ENCODE assay signal across 12 mouse cellular contexts in genomic region chr5:143567258-143567670, GRCm38 (mm10). TPM values are rescaled to one million over a fixed set of nuclear protein-coding genes. Genes with fewer than 3 reads are reported as not detected.
DNase-seq lines count a peak whose midpoint lies in the region; ATAC-seq and TF ChIP-seq lines count a peak whose summit lies in the region.
"Had no signal": no experiment of that assay in that cellular context is flagged by ENCODE, and none has a peak within 500 bp of the region (broad histone marks: within the 10 kb centered on the region; RNA-seq: fewer than 3 reads in every experiment).

No protein-coding gene starts in this region.

- H3K9ac ChIP-seq in forebrain, embryonic 12.5 days = no peak overlapping the region
- H3K9ac ChIP-seq in forebrain, embryonic 13.5 days = no peak overlapping the region
- no peak overlapping the region for H3K9ac ChIP-seq in stomach, embryonic 15.5 days
- no peak overlapping the region for H3K9ac ChIP-seq in stomach, postnatal 0 days (ENCODE audit: low read length)
- H3K9ac ChIP-seq in liver, embryonic 14.5 days (replicated peaks) = peak overlapping the region; percentile 46
- H3K9ac ChIP-seq: heart, embryonic 15.5 days; hindbrain, embryonic 14.5 days; lung, embryonic 15.5 days had no signal

- no peaks in the 10 kb centered on the region for H3K4me1 ChIP-seq in forebrain, embryonic 12.5 days
- no peaks in the 10 kb centered on the region for H3K4me1 ChIP-seq in forebrain, embryonic 13.5 days
- H3K4me1 ChIP-seq in stomach, embryonic 15.5 days = no peaks in the 10 kb centered on the region
- H3K4me1 ChIP-seq in stomach, postnatal 0 days (replicated peaks; ENCODE audit: control insufficient read depth, insufficient read depth) = no peaks in the 10 kb centered on the region
- H3K4me1 ChIP-seq in liver, embryonic 14.5 days (replicated peaks; ENCODE audit: control insufficient read depth in 2 of 2, insufficient read depth in 2 of 2, low read length in 1 of 2) = peaks cover 14 to 18% of the 10 kb centered on the region in 2 experiments
- H3K4me1 ChIP-seq: midbrain, embryonic 10.5 days had no signal

- no peak overlapping the region for H3K4me3 ChIP-seq in forebrain, embryonic 12.5 days (replicated peaks)
- no peak overlapping the region for H3K4me3 ChIP-seq in forebrain, embryonic 13.5 days
- no peak overlapping the region for H3K4me3 ChIP-seq in stomach, embryonic 15.5 days (replicated peaks)
- no peak overlapping the region for H3K4me3 ChIP-seq in stomach, postnatal 0 days (ENCODE audit: low read depth, low read length)
- H3K4me3 ChIP-seq in liver, embryonic 14.5 days (ENCODE audit: insufficient read depth in 1 of 2, low read depth in 2 of 2, low read length in 2 of 2) = peak overlapping the region; percentile 14 to 26; a peak in 2 of 4 replicates
- H3K4me3 ChIP-seq: heart, embryonic 15.5 days; lung, embryonic 15.5 days; midbrain, embryonic 10.5 days had no signal

- no peak for TF ChIP-seq CTCF in stomach, postnatal 0 days (IDR thresholded peaks at IDR 0.05; ENCODE audit: low read depth)
- TF ChIP-seq CTCF in liver, embryonic 14.5 days (IDR thresholded peaks at IDR 0.05; ENCODE audit: low read depth) = no peak

- H3K27me3 ChIP-seq in forebrain, embryonic 12.5 days = no peaks in the 10 kb centered on the region
- H3K27me3 ChIP-seq in forebrain, embryonic 13.5 days = no peaks in the 10 kb centered on the region
- H3K27me3 ChIP-seq in stomach, embryonic 15.5 days (replicated peaks) = no peaks in the 10 kb centered on the region
- no peaks in the 10 kb centered on the region for H3K27me3 ChIP-seq in stomach, postnatal 0 days (ENCODE audit: control insufficient read depth, insufficient read depth, low read length)
- H3K27me3 ChIP-seq in liver, embryonic 14.5 days (ENCODE audit: control insufficient read depth, insufficient read depth, low read length) = no peaks in the 10 kb centered on the region
- H3K27me3 ChIP-seq: heart, embryonic 15.5 days; lung, embryonic 15.5 days had no signal

- no peak overlapping the region for H3K4me2 ChIP-seq in forebrain, embryonic 12.5 days
- no peak overlapping the region for H3K4me2 ChIP-seq in forebrain, embryonic 13.5 days
- no peak overlapping the region for H3K4me2 ChIP-seq in stomach, embryonic 15.5 days
- no peak overlapping the region for H3K4me2 ChIP-seq in stomach, postnatal 0 days (replicated peaks; ENCODE audit: low read depth)
- H3K4me2 ChIP-seq in liver, embryonic 14.5 days (ENCODE audit: low read depth) = peak overlapping the region; percentile 67
- H3K4me2 ChIP-seq: heart, embryonic 15.5 days; hindbrain, embryonic 14.5 days; lung, embryonic 15.5 days had no signal

- no peak for DNase-seq in stomach, postnatal 0 days (ENCODE audit: low spot score)
- DNase-seq in liver, embryonic 14.5 days (ENCODE audit: low read depth in 3 of 3, low spot score in 3 of 3) = peak; percentile 82 to 86 (median 84)
- no peak for DNase-seq in gastrocnemius, adult 18-20 months (ENCODE audit: low spot score)
- DNase-seq in left cerebral cortex, postnatal 10 days (ENCODE audit: extremely low spot score in 1 of 2, low spot score in 2 of 2) = no peak
- no peak for DNase-seq in adrenal gland, postnatal 4 days (ENCODE audit: low spot score in 2 of 2)

- peaks cover 14% of the 10 kb centered on the region for H3K36me3 ChIP-seq in forebrain, embryonic 12.5 days (replicated peaks)
- peaks cover 22% of the 10 kb centered on the region for H3K36me3 ChIP-seq in forebrain, embryonic 13.5 days (ENCODE audit: poor library complexity, severe bottlenecking)
- no peaks in the 10 kb centered on the region for H3K36me3 ChIP-seq in stomach, embryonic 15.5 days
- H3K36me3 ChIP-seq in stomach, postnatal 0 days (ENCODE audit: control insufficient read depth, insufficient read depth, low read length) = no peaks in the 10 kb centered on the region
- H3K36me3 ChIP-seq in liver, embryonic 14.5 days (replicated peaks; ENCODE audit: control insufficient read depth, insufficient read depth, low read depth) = peaks cover 5% of the 10 kb centered on the region
- H3K36me3 ChIP-seq: heart, embryonic 15.5 days; lung, embryonic 15.5 days had no signal

- intact Hi-C loops in left cerebral cortex, postnatal 10 days (cut with DNase I) = no loop called here

- no peaks in the 10 kb centered on the region for H3K9me3 ChIP-seq in forebrain, embryonic 12.5 days
- no peaks in the 10 kb centered on the region for H3K9me3 ChIP-seq in forebrain, embryonic 13.5 days (replicated peaks)
- H3K9me3 ChIP-seq in stomach, embryonic 15.5 days = no peaks in the 10 kb centered on the region
- no peaks in the 10 kb centered on the region for H3K9me3 ChIP-seq in stomach, postnatal 0 days (ENCODE audit: control insufficient read depth, low read length)
- H3K9me3 ChIP-seq in liver, embryonic 14.5 days (ENCODE audit: control insufficient read depth, low read length) = no peaks in the 10 kb centered on the region
- H3K9me3 ChIP-seq: heart, embryonic 15.5 days; lung, embryonic 15.5 days; midbrain, embryonic 10.5 days had no signal

- ATAC-seq in forebrain, embryonic 12.5 days (ENCODE audit: low FRiP score) = no peak
- ATAC-seq in forebrain, embryonic 13.5 days = no peak
- peak; percentile 70; the same call in 1 of the 2 replicates for ATAC-seq in stomach, embryonic 15.5 days (ENCODE audit: insufficient read depth, low FRiP score, low read depth)
- no peak; the same call in 1 of the 2 replicates for ATAC-seq in stomach, postnatal 0 days (ENCODE audit: low FRiP score, low TSS enrichment)
- peak; percentile 87 for ATAC-seq in liver, embryonic 14.5 days (ENCODE audit: insufficient read depth)

- 0 out of 2 replicates have a peak overlapping the region, but pooled peaks have one; percentile 19 for H3K27ac ChIP-seq in forebrain, embryonic 12.5 days
- H3K27ac ChIP-seq in forebrain, embryonic 13.5 days = no peak overlapping the region
- no peak overlapping the region for H3K27ac ChIP-seq in stomach, embryonic 15.5 days
- H3K27ac ChIP-seq in stomach, postnatal 0 days (replicated peaks) = no peak overlapping the region
- H3K27ac ChIP-seq in liver, embryonic 14.5 days = peak overlapping the region; percentile 99
- H3K27ac ChIP-seq: heart, embryonic 15.5 days; hindbrain, embryonic 14.5 days; lung, embryonic 15.5 days; midbrain, embryonic 10.5 days had no signal

- TF ChIP-seq EP300 in stomach, postnatal 0 days (optimal IDR thresholded peaks at IDR 0.05) = no peak
- peak; percentile 81 for TF ChIP-seq EP300 in liver, embryonic 14.5 days (IDR thresholded peaks at IDR 0.05; ENCODE audit: low read depth)

- WGBS in forebrain, embryonic 12.5 days = 89% methylated on average over 5 of the region's 5 CpGs
- 88% methylated on average over 5 of the region's 5 CpGs for WGBS in forebrain, embryonic 13.5 days
- WGBS in stomach, embryonic 15.5 days = 82% methylated on average over 5 of the region's 5 CpGs
- 86% methylated on average over 5 of the region's 5 CpGs for WGBS in stomach, postnatal 0 days
- WGBS in liver, embryonic 14.5 days (ENCODE audit: insufficient replicate concordance) = 24% methylated on average over 5 of the region's 5 CpGs

RNA-seq across cellular contexts. Expression of gene Rac1, which starts 39.4 kb away (rescaled TPM):
- polyA plus RNA-seq in forebrain, embryonic 12.5 days (2016; fragmentation: Nextera tagmentation; extraction: Ambion mirVana) = 377 and 395 TPM in 2 replicates
- 322 and 336 TPM in 2 replicates for polyA plus RNA-seq in forebrain, embryonic 13.5 days (2015; fragmentation: Nextera tagmentation; extraction: Ambion mirVana)
- polyA plus RNA-seq in stomach, embryonic 15.5 days (2015; fragmentation: Nextera tagmentation; extraction: Ambion mirVana) = 425 and 464 TPM in 2 replicates
- polyA plus RNA-seq in stomach, postnatal 0 days (2015; fragmentation: Nextera tagmentation; extraction: Ambion mirVana) = 345 and 377 TPM in 2 replicates
- 53.9 and 115 TPM in 2 replicates for polyA plus RNA-seq in liver, embryonic 14.5 days (2012; rRNA removed)
- polyA plus RNA-seq in liver, embryonic 14.5 days (2014; fragmentation: Nextera tagmentation; extraction: Ambion mirVana) = 146 and 161 TPM in 2 replicates
- total RNA-seq in gastrocnemius, adult 18-20 months (2021) = 100 to 1,000 TPM; 225 to 239 TPM
- 100 to 1,000 TPM; 429 to 434 TPM for total RNA-seq in left cerebral cortex, postnatal 10 days (2021)
- 100 to 1,000 TPM; 390 TPM for total RNA-seq in adrenal gland, postnatal 4 days (2021)

RNA-seq across cellular contexts. Expression of gene Cyth3, which starts 55.0 kb away (rescaled TPM):
- 25.7 and 27.8 TPM in 2 replicates for polyA plus RNA-seq in forebrain, embryonic 12.5 days (2016; fragmentation: Nextera tagmentation; extraction: Ambion mirVana)
- 24.0 and 26.4 TPM in 2 replicates for polyA plus RNA-seq in forebrain, embryonic 13.5 days (2015; fragmentation: Nextera tagmentation; extraction: Ambion mirVana)
- polyA plus RNA-seq in stomach, embryonic 15.5 days (2015; fragmentation: Nextera tagmentation; extraction: Ambion mirVana) = 49.8 and 53.9 TPM in 2 replicates
- polyA plus RNA-seq in stomach, postnatal 0 days (2015; fragmentation: Nextera tagmentation; extraction: Ambion mirVana) = 32.7 and 34.6 TPM in 2 replicates
- 20.7 and 24.1 TPM in 2 replicates for polyA plus RNA-seq in liver, embryonic 14.5 days (2012; rRNA removed)
- 28.1 and 33.5 TPM in 2 replicates for polyA plus RNA-seq in liver, embryonic 14.5 days (2014; fragmentation: Nextera tagmentation; extraction: Ambion mirVana)
- 10 to 100 TPM; 10.1 to 12.1 TPM for total RNA-seq in gastrocnemius, adult 18-20 months (2021)
- 10 to 100 TPM; 67.7 to 71.2 TPM for total RNA-seq in left cerebral cortex, postnatal 10 days (2021)
- total RNA-seq in adrenal gland, postnatal 4 days (2021) = 100 to 1,000 TPM; 195 to 200 TPM

Comparison
In these comparisons a context has a peak if more than half of its experiments do, and no peak if none do; other contexts are left out.
1. ATAC-seq: peak in stomach, embryonic 15.5 days (single experiment) and liver, embryonic 14.5 days (single experiment); none in forebrain, embryonic 12.5 days (single experiment), forebrain, embryonic 13.5 days (single experiment) and stomach, postnatal 0 days (single experiment).
2. H3K27ac ChIP-seq: peak in forebrain, embryonic 12.5 days (single experiment) and liver, embryonic 14.5 days (single experiment); none in forebrain, embryonic 13.5 days (single experiment), stomach, embryonic 15.5 days (single experiment) and stomach, postnatal 0 days (single experiment).
3. H3K4me3 ChIP-seq: peak in liver, embryonic 14.5 days (2 of 2); none in forebrain, embryonic 12.5 days (single experiment), forebrain, embryonic 13.5 days (single experiment), stomach, embryonic 15.5 days (single experiment) and stomach, postnatal 0 days (single experiment).
4. DNase-seq: peak in liver, embryonic 14.5 days (3 of 3); none in stomach, postnatal 0 days (single experiment), gastrocnemius, adult 18-20 months (single experiment), left cerebral cortex, postnatal 10 days (0 of 2) and adrenal gland, postnatal 4 days (0 of 2).